Mouse (Mus musculus) midbrain, embryonic 10.5 days (tissue): ENCODE measurements around the gene Rem1. TPM values are rescaled to one million over a fixed set of nuclear protein-coding genes. Genes with fewer than 3 reads are reported as not detected.

ENCODE experiments used
- polyA plus RNA-seq: library from polyadenylated mRNA; unstranded; fragments of >200 nt; fragmentation: Nextera tagmentation; extraction: Ambion mirVana; gene quantifications from 2 replicates; pipeline ENCODE4 v1.2.1, GENCODE M21; 2016

Gene Rem1
- polyA plus RNA-seq, 1 experiment from 2014 or later: 0.33 TPM

Other genes starting within 250 kb of the Rem1 start
- 8.6 and 9.2 TPM in 2 replicates for gene Sox12, start 228.9 kb upstream of the Rem1 start, polyA plus RNA-seq
- gene Zcchc3, start 211.9 kb upstream of the Rem1 start, polyA plus RNA-seq: 47.7 and 49.8 TPM in 2 replicates
- 0.99 and 1.2 TPM in 2 replicates for gene 6820408C15Rik, start 211.4 kb upstream of the Rem1 start, polyA plus RNA-seq
- not detected in 2 replicates for gene Defb23, start 162.3 kb upstream of the Rem1 start, polyA plus RNA-seq
- not detected in 2 replicates for gene Defb20, start 149.9 kb upstream of the Rem1 start, polyA plus RNA-seq
- not detected in 2 replicates for gene Defb22, start 136.8 kb upstream of the Rem1 start, polyA plus RNA-seq
- not detected in 2 replicates for gene Defb26, start 115.3 kb upstream of the Rem1 start, polyA plus RNA-seq
- not detected in 2 replicates for gene Defb28, start 108.7 kb upstream of the Rem1 start, polyA plus RNA-seq
- gene Defb29, start 86.9 kb upstream of the Rem1 start, polyA plus RNA-seq: not detected in 2 replicates
- gene Gm17416, start 57.6 kb upstream of the Rem1 start, polyA plus RNA-seq: not detected in 2 replicates
- gene Defb21, start 54.2 kb upstream of the Rem1 start, polyA plus RNA-seq: not detected in 2 replicates
- gene Defb19, start 46.6 kb upstream of the Rem1 start, polyA plus RNA-seq: not detected in 2 replicates
- gene Defb45, start 27.6 kb upstream of the Rem1 start, polyA plus RNA-seq: not detected in 2 replicates
- not detected in 2 replicates for gene Defb36, start 22.6 kb upstream of the Rem1 start, polyA plus RNA-seq
- not detected in 2 replicates for gene Defb25, start 3.9 kb upstream of the Rem1 start, polyA plus RNA-seq
- 99.2 and 117 TPM in 2 replicates for gene H13, start 42.5 kb downstream of the Rem1 start, polyA plus RNA-seq
- 42.9 and 45.3 TPM in 2 replicates for gene Mcts2, start 60.1 kb downstream of the Rem1 start, polyA plus RNA-seq
- 70.2 and 86.2 TPM in 2 replicates for gene Id1, start 109.3 kb downstream of the Rem1 start, polyA plus RNA-seq
- gene Cox4i2, start 127.2 kb downstream of the Rem1 start, polyA plus RNA-seq: 4.2 and 4.6 TPM in 2 replicates
- 107 and 128 TPM in 2 replicates for gene Bcl2l1, start 204.8 kb downstream of the Rem1 start, polyA plus RNA-seq
- 153 TPM in 2 replicates for gene Tpx2, start 221.0 kb downstream of the Rem1 start, polyA plus RNA-seq